Mouse (Mus musculus) hindbrain, postnatal 0 days (tissue): ENCODE data around the gene Sirpa. TPM values are rescaled to one million over a fixed set of nuclear protein-coding genes. Genes with fewer than 3 reads are reported as not detected.
A peak's percentile ranks its signal among the peaks of the same experiment; 100 is the strongest.

Experiments
- ATAC-seq: fragments of 200-750 bp; cut with Nextera tagmentation; 2 replicates; pipeline ENCODE4 v1.8.0; 2017; ENCODE audit warnings: mild to moderate bottlenecking, moderate TSS enrichment, moderate library complexity
- DNase-seq: peaks from one replicate; pipeline ENCODE4 v3.0.0-alpha.2; 2015; ENCODE audit warnings: low spot score
- H3K27ac ChIP-seq: fragments of 300-500 bp; sonication (generic); 2 replicates; pipeline ENCODE4 v1.5.1; 2014; ENCODE audit warnings: mild to moderate bottlenecking
- H3K27me3 ChIP-seq: fragments of 300-500 bp; sonication (generic); 2 replicates; pipeline ENCODE4 v1.6.1; 2014; ENCODE audit warnings: low read length, mixed read lengths; ENCODE audit not compliant: insufficient read depth
- H3K36me3 ChIP-seq: fragments of 300-500 bp; sonication (generic); 2 replicates; pipeline ENCODE4 v1.6.1; 2014; ENCODE audit warnings: low read length, mixed read lengths; ENCODE audit not compliant: insufficient read depth
- H3K4me1 ChIP-seq: fragments of 300-500 bp; sonication (generic); 2 replicates; pipeline ENCODE4 v1.6.1; 2014; ENCODE audit warnings: antibody characterized with exemption, low read length, mixed read lengths; ENCODE audit not compliant: insufficient read depth
- H3K4me2 ChIP-seq: fragments of 300-500 bp; sonication (generic); 2 replicates; pipeline ENCODE4 v1.6.1; 2014; ENCODE audit warnings: low read depth, mild to moderate bottlenecking, low read length, moderate library complexity, mixed read lengths
- H3K4me3 ChIP-seq: fragments of 300-500 bp; sonication (generic); 2 replicates; pipeline ENCODE4 v1.5.1; 2014; ENCODE audit warnings: low read length
- H3K9ac ChIP-seq: fragments of 300-500 bp; sonication (generic); replicated peaks from 2 replicates; pipeline ENCODE4 v1.6.1; 2014; ENCODE audit warnings: mild to moderate bottlenecking, low read length, moderate library complexity, mixed read lengths
- H3K9me3 ChIP-seq: fragments of 300-500 bp; sonication (generic); 2 replicates; pipeline ENCODE4 v1.6.1; 2016; ENCODE audit warnings: low read length, mixed read lengths
- CTCF ChIP-seq: IDR thresholded peaks from 2 replicates; pipeline ENCODE4 v1.5.1; 2016; ENCODE audit warnings: antibody characterized with exemption, control low read depth, low read depth
- WGBS: fragments of 180-500 bp; shearing (Covaris S2); extraction: QIAGEN DNeasy Blood & Tissue Kit; methylation state at CpG from one replicate; pipeline ENCODE4 v1.1.7; 2014; 5-methylcytosine and 5-hydroxymethylcytosine counted together
- polyA plus RNA-seq: library from polyadenylated mRNA; unstranded; fragments of >200 nt; fragmentation: Nextera tagmentation; extraction: Ambion mirVana; gene quantifications from 2 replicates; pipeline ENCODE4 v1.2.1, GENCODE M21; 2015
- total RNA-seq: library from RNA; depleted of rRNA; stranded (reverse); fragments of >200 nt; gene quantifications from 2 replicates; pipeline ENCODE4 v1.2.3, GENCODE M21; 2014

The Sirpa gene
- total and polyA plus RNA-seq, 2 experiments from 2014 or later, result 35.8 to 87.7 TPM

DNA sequence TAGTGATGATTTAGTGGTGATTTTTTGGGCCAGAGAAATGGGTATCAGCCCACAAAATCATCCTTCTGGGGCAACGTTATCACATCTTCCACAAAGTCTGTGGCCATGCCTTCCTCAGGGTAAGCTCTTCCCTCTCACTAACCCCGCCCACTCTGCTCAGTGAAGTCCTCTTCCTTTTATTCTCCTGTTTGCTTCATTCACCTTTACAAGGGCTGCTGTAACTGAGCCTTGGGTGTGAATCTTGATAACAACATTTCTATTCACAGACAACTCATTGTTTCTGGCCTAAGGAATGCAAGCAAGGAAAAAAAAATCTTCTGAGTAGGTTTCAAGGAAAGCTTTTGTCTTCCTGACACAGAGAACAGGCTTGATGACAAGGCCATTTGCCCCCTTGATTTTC is 41.9 kb upstream of the Sirpa start:
- TF ChIP-seq CTCF, result no peak
- 62% methylated on average over 2 of the region's 2 CpGs for WGBS
- H3K27me3 ChIP-seq, result no peaks in the 10 kb centered on the region
- no peak overlapping the region for H3K27ac ChIP-seq
- 0 out of 2 replicates have a peak, but pooled peaks cover 3% of the 10 kb centered on the region for H3K4me1 ChIP-seq
- DNase-seq (no peak), ATAC-seq (no peak)
- no peak overlapping the region for H3K4me2 ChIP-seq
- no peaks in the 10 kb centered on the region for H3K9me3 ChIP-seq
- no peaks in the 10 kb centered on the region for H3K36me3 ChIP-seq
- no peak overlapping the region for H3K9ac ChIP-seq
- no peak overlapping the region for H3K4me3 ChIP-seq

DNA sequence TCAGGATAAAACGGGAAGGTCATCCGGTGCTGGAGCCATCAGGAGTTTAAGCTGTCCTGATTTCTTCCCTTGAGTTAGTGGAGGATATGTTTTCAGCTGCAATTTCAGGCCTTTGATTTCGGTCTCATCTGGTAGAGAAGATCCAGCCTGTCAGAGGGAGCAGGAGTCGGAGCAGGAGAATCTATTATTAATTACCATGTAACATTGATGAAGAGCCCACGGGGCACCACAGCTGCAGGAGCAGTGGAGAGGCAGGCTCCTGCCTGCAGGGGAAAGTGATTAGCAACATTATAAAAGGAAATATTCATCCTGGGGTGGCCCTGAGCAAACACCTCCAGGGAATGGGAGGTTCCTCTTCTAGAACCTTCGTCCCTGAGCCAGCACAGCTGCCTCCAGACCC is 36.6 kb upstream of the Sirpa start:
- no peak for ATAC-seq
- H3K4me3 ChIP-seq, result no peak overlapping the region

GRCm38 (mm10) chr2:129558008-129558874 is 34.4 kb upstream of the Sirpa start:
- H3K4me3 ChIP-seq, result no peak overlapping the region
- no peaks in the 10 kb centered on the region for H3K27me3 ChIP-seq
- TF ChIP-seq CTCF, result no peak
- ATAC-seq, result peak; percentile 30; the same call in 1 of the 2 replicates
- peaks cover 5% of the 10 kb centered on the region; the same call in 1 of the 2 replicates for H3K4me1 ChIP-seq
- no peaks in the 10 kb centered on the region for H3K9me3 ChIP-seq
- DNase-seq, result peak; percentile 53
- no peak overlapping the region for H3K9ac ChIP-seq
- no peaks in the 10 kb centered on the region for H3K36me3 ChIP-seq
- 47% methylated on average over 12 of the region's 12 CpGs for WGBS
- no peak overlapping the region for H3K27ac ChIP-seq
- H3K4me2 ChIP-seq, result no peak overlapping the region

More for the DNA sequence above, 36.6 kb upstream of the Sirpa start:
- TF ChIP-seq CTCF, result no peak
- H3K27ac ChIP-seq, result no peak overlapping the region
- H3K9me3 ChIP-seq, result no peaks in the 10 kb centered on the region
- H3K4me2 ChIP-seq, result no peak overlapping the region
- DNase-seq, result no peak
- WGBS, result 66% methylated on average over 6 of the region's 6 CpGs
- no peaks in the 10 kb centered on the region for H3K36me3 ChIP-seq
- no peak overlapping the region for H3K9ac ChIP-seq
- H3K4me1 ChIP-seq, result no peaks in the 10 kb centered on the region
- no peaks in the 10 kb centered on the region for H3K27me3 ChIP-seq

GRCm38 (mm10) chr2:129558875-129559219 is 33.8 kb upstream of the Sirpa start:
- H3K36me3 ChIP-seq, result no peaks in the 10 kb centered on the region
- WGBS, result 77% methylated on average over 3 of the region's 3 CpGs
- H3K27me3 ChIP-seq, result no peaks in the 10 kb centered on the region
- no peak overlapping the region for H3K4me2 ChIP-seq
- H3K4me3 ChIP-seq, result no peak overlapping the region
- H3K4me1 ChIP-seq, result peaks cover 10% of the 10 kb centered on the region; the same call in 1 of the 2 replicates
- ATAC-seq, result no peak
- H3K9me3 ChIP-seq, result no peaks in the 10 kb centered on the region
- no peak for DNase-seq
- no peak overlapping the region for H3K9ac ChIP-seq
- TF ChIP-seq CTCF, result no peak
- H3K27ac ChIP-seq, result no peak overlapping the region

GRCm38 (mm10) chr2:129561796-129562195 is 30.8 kb upstream of the Sirpa start:
- TF ChIP-seq CTCF, result no peak
- Histone ChIP-seq H3K27ac (no peak overlapping the region), H3K4me1 (peaks cover 10% of the 10 kb centered on the region; the same call in 1 of the 2 replicates), H3K9ac (no peak overlapping the region), H3K4me2 (no peak overlapping the region), H3K4me3 (no peak overlapping the region), H3K9me3 (no peaks in the 10 kb centered on the region), H3K27me3 (no peaks in the 10 kb centered on the region), H3K36me3 (no peaks in the 10 kb centered on the region)
- no peak for DNase-seq
- 51% methylated on average over 3 of the region's 3 CpGs for WGBS
- ATAC-seq, result no peak

GRCm38 (mm10) chr2:129563944-129564709 is 28.5 kb upstream of the Sirpa start:
- H3K27ac ChIP-seq, result 0 out of 2 replicates have a peak overlapping the region, but pooled peaks have one; percentile 20
- no peak overlapping the region for H3K4me3 ChIP-seq

More at GRCm38 (mm10) chr2:129563944-129564709, 28.5 kb upstream of the Sirpa start:
- 53% methylated on average over 5 of the region's 5 CpGs for WGBS
- DNase-seq, result peak; percentile 23
- no peaks in the 10 kb centered on the region for H3K27me3 ChIP-seq
- H3K9ac ChIP-seq, result no peak overlapping the region
- no peak overlapping the region for H3K4me2 ChIP-seq
- no peaks in the 10 kb centered on the region for H3K36me3 ChIP-seq
- peaks cover 10% of the 10 kb centered on the region; the same call in 1 of the 2 replicates for H3K4me1 ChIP-seq
- H3K9me3 ChIP-seq, result no peaks in the 10 kb centered on the region
- TF ChIP-seq CTCF, result no peak
- ATAC-seq, result peak; percentile 59
